Mouse (Mus musculus) kidney, postnatal 36 days (tissue): ENCODE measurements around the gene Tmem63c.

Experiments used
- DNase-seq, 2 experiments: peaks; one replicate each; pipeline ENCODE4 v3.0.0; 2021 to 2022; ENCODE audit warnings: mixed read lengths in 2 of 2

Tmem63c gene

GRCm38 (mm10) chr12:87057066-87057465 lies 35.9 kb downstream of the Tmem63c start:
- DNase-seq, result peak; percentile 48 to 58

DNA sequence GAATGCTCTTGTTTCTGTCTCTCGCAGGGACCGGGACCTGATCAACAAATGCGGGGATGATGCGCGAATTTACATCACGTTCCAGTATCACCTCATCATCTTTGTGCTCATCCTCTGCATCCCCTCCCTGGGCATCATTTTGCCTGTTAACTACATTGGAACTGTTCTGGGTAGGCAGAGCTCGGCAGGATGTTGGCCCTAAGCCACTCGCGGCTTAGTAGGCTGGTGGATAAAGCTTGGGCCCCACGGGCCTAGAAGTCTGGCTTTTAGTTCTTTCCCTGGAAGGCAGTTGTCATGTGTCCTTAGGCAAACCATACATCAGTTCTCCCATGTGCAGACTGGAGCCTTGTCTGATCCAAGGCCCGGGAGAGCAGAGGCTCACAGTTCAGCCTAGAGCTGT lies 44.3 kb downstream of the Tmem63c start:
- DNase-seq, result no peak

DNA sequence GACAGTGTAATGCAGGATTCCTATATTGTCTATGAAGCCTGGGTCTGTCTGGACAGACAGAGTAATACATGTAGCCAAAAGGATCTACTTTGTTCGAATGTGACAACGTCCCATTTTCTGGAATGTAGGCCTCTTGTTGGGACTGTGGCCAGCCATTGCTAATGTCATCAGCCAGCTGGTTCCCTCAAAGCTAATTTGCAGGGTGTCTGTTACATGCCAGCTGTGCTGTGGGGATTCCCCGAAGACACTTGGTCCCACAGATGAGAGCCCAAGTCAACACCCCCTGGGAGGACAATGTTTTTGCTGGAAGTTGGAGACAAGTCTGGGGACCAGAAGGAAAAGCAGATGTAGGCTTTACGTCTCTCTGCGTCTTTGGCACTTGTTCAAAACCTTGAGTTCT lies 45.3 kb downstream of the Tmem63c start:
- DNase-seq, result no peak

DNA sequence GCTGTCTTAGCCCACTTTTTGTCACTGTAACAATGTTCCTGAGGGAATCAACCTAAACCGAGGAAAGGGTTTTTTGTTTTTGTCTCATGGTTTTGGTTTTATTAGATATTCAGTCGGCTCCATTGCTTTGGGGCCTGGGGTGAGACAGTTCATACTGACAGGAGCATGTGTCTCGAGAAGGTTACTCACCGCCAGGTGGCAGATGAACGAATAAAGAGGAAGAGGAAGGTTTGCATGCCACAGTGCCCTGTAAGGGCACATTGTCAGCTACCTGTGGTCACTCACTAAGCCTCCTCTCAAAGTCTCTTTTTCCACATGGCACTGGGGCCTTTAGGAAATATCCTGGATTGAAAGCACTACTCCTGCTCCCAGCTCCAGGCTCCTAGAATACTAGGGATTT lies 49.4 kb downstream of the Tmem63c start:
- DNase-seq, result no peak

- no peak for DNase-seq
Observed at GRCm38 (mm10) chr12:87076610-87077009, 55.5 kb downstream of the Tmem63c start.

DNA sequence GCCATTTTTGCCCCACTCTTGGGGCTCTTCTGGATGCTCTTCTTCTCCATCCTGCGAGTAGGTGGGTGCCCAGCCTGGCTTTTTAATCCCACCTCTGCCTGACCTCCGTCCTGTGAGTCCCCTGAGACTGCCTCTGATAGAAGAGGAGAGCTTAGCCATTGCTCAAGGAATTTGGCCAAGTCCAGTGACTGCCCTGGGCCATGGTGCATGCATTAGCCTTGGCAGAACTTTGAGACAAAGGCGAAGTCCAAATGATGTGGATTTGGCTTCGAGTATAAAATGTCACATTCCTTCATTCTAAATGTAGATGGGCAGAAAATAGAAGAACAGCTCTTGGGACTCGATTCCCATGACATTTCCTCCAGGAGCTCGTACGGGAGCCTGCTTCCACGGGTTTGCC lies 61.7 kb downstream of the Tmem63c start:
- DNase-seq, result peak; percentile 30 to 41

- DNase-seq, result no peak
Observed at GRCm38 (mm10) chr12:87087236-87087635, 66.1 kb downstream of the Tmem63c start.

GRCm38 (mm10) chr12:87088331-87088730 lies 67.2 kb downstream of the Tmem63c start:
- no peak for DNase-seq

- DNase-seq, result no peak
Observed at GRCm38 (mm10) chr12:87089255-87089654, 68.1 kb downstream of the Tmem63c start.

- DNase-seq, result peak; percentile 56 to 72
Observed at GRCm38 (mm10) chr12:87089701-87090100, 68.6 kb downstream of the Tmem63c start.

DNA sequence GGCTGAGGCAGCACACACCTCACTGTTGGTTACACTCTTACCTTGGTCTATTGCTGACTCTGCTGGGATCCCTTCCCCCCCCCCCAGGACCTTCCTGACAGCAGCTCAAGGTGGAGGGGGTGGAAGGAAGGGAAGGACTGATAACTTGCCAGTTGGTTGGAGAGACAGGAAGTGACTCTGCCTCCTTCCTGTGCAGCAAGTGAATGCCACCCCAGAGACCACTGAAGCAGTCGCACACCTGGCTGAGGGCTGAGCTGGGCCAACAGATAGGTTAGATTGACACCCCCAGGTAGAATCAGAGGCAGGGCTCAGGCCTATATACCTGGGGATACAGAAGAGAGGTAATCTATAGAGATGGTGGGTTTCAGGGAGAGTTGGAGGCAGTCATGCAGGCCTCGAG lies 70.8 kb downstream of the Tmem63c start:
- no peak for DNase-seq

GRCm38 (mm10) chr12:87093249-87093648 lies 72.1 kb downstream of the Tmem63c start:
- peak; percentile 38 to 59 for DNase-seq

- DNase-seq, result no peak
Observed at GRCm38 (mm10) chr12:87093671-87094070, 72.5 kb downstream of the Tmem63c start.

- peak in 1 of 2 experiments; percentile 43 for DNase-seq
Observed at GRCm38 (mm10) chr12:87100331-87100730, 79.2 kb downstream of the Tmem63c start.

- no peak for DNase-seq
Observed at GRCm38 (mm10) chr12:87102165-87102631, 81.1 kb downstream of the Tmem63c start, which contains the start of gene Ngb. Gene Ngb (minus strand): TSS chr12:87102539.

GRCm38 (mm10) chr12:87103471-87103870 lies 82.3 kb downstream of the Tmem63c start:
- peak; percentile 15 to 63 for DNase-seq

DNA sequence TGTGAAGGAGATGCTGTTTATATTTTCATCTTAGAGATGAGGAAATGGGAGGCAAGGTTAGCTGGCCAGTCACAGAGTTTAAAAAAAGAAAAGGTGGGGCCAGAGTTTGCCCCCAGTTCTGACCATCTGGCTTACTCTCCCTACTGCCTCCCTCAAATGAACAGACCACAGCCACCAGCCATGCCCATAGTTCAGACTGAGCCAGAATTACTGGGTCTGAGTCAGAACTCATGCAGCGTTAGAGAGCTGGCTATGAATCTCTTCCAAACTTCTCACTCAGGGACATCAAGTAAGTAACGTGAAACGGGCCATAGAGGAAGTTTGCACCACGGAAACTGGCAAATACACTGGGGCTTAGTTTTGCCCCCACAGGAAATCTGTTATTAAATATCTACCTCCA lies 83.7 kb downstream of the Tmem63c start:
- no peak for DNase-seq

- DNase-seq, result no peak
Observed at GRCm38 (mm10) chr12:87107357-87107977, 86.3 kb downstream of the Tmem63c start.

DNA sequence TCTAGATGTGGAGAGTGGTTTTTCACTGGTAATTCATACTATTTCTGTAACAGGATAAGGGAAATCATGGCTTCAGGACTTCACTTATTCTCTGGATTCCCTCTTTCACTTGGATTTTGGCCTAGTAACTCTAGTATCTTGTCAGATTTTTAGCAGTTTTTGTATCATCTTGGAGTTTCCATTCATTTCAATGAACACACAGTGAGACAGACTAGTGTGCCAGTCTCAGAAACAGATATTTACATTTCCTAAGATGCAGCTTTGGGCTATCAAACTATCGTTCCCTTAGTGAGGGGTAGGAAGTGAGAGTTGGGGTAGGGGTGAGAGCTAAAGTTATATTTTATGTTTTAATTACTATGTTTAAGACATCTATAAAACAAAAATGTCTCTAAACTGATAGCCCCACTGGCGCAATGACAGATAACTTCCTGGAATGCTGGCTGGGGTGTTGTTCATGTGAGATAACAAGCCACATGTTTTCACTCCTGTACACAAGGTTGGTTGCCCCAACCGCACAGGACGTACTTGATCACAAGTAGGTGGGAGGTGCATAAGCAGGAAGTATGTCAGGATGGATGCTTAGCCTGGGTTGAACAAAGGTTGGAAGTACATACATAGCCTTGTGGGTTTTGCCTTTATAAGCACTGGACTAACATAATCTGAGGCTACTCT lies 100.9 kb downstream of the Tmem63c start:
- no peak for DNase-seq

DNA sequence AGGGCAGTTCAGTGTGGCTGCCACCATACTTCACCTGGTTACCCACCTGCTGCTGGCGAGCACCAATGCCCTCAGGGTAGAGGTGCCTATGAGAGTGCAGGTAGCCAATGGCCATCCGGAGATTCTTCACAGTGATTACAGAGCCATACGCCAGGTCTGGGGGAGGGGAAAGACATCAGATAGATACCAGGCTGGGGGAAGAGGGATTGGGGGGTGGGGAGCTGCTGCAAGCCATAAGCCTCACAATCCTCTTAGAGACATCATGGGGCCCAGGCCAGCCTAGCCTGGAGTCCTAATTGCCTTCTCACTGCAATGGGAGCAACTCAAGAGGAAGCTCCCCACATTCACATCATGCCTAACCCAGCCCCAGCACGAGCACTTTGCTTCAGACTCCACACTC lies 106.1 kb downstream of the Tmem63c start:
- no peak for DNase-seq

DNA sequence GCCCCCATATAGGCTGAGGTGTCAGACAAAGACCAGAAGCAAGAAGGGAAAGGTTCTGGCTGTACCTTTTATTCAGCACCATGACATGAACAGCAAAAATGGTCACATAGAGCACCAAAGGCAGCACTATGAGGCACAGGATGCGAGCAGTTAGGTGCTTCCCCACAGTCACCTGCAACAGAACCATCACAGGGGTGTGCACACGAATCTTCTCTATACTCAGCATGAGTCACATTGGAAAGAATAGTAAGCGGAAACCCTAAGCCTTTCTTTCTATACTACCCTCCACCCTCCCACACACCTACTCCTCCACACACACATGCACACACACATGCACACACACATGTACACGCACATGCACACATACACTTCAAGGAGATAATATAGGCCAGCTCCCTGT lies 109.1 kb downstream of the Tmem63c start:
- DNase-seq, result no peak

- DNase-seq, result peak in 1 of 2 experiments; percentile 17
Observed at GRCm38 (mm10) chr12:87131181-87131580, 110.0 kb downstream of the Tmem63c start.

GRCm38 (mm10) chr12:87131619-87132018 lies 110.5 kb downstream of the Tmem63c start:
- DNase-seq, result peak; percentile 31 to 69

- DNase-seq, result no peak
Observed at GRCm38 (mm10) chr12:87132210-87132609, 111.1 kb downstream of the Tmem63c start.
